Mouse (Mus musculus) c-Kit-negative CD71-positive TER-119-positive erythroid progenitor cells, embryonic 14.5 days (primary cell): ENCODE results near the gene Ccdc121.
A peak's percentile ranks its signal among the peaks of the same experiment; 100 is the strongest.

ENCODE experiments used
- DNase-seq: peaks from one replicate; pipeline ENCODE4 v3.0.0-alpha.2; 2013; ENCODE audit warnings: low read depth, low spot score

The Ccdc121 gene

GRCm38 (mm10) chr1:181511307-181511706 is at the start of gene Ccdc121:
TSS of gene Ccdc121 (minus strand) at chr1:181511451.
- no peak for DNase-seq

- no peak for DNase-seq
These were observed 49.1 kb upstream of the Ccdc121 start for GRCm38 (mm10) chr1:181560325-181560724.

GRCm38 (mm10) chr1:181559655-181560054 is 48.4 kb upstream of the Ccdc121 start:
- DNase-seq = no peak

GRCm38 (mm10) chr1:181555475-181555874 is 44.2 kb upstream of the Ccdc121 start:
- no peak for DNase-seq

GRCm38 (mm10) chr1:181552533-181553410 is 41.5 kb upstream of the Ccdc121 start:
- no peak for DNase-seq

- DNase-seq = no peak
These were observed 39.6 kb upstream of the Ccdc121 start for GRCm38 (mm10) chr1:181550826-181551225.

- DNase-seq = no peak
These were observed 38.7 kb upstream of the Ccdc121 start for GRCm38 (mm10) chr1:181549987-181550386.

GRCm38 (mm10) chr1:181545044-181545772 is 34.0 kb upstream of the Ccdc121 start:
- peak; percentile 56 for DNase-seq

- DNase-seq = no peak
These were observed 32.6 kb upstream of the Ccdc121 start for GRCm38 (mm10) chr1:181543711-181544383.

- DNase-seq = no peak
These were observed 28.9 kb upstream of the Ccdc121 start for GRCm38 (mm10) chr1:181539846-181540769.

- DNase-seq = no peak
These were observed 26.6 kb upstream of the Ccdc121 start for GRCm38 (mm10) chr1:181537627-181538525.

- no peak for DNase-seq
These were observed 24.1 kb upstream of the Ccdc121 start for GRCm38 (mm10) chr1:181535165-181535873.

- no peak for DNase-seq
These were observed 18.1 kb upstream of the Ccdc121 start for GRCm38 (mm10) chr1:181529368-181529767.

- DNase-seq = no peak
These were observed 14.7 kb upstream of the Ccdc121 start for GRCm38 (mm10) chr1:181525996-181526395.

GRCm38 (mm10) chr1:181523831-181524230 is 12.6 kb upstream of the Ccdc121 start:
- no peak for DNase-seq

GRCm38 (mm10) chr1:181521401-181522091 is 10.3 kb upstream of the Ccdc121 start:
- no peak for DNase-seq

- DNase-seq = no peak
These were observed 7.9 kb upstream of the Ccdc121 start for GRCm38 (mm10) chr1:181519137-181519536.

GRCm38 (mm10) chr1:181518046-181518445 is 6.8 kb upstream of the Ccdc121 start:
- DNase-seq = no peak
